Mouse (Mus musculus): ENCODE results near the gene Nrd1. TPM values are rescaled to one million over a fixed set of nuclear protein-coding genes. Genes with fewer than 3 reads are reported as not detected.

Gene Nrd1
- polyA plus RNA-seq, 1 experiment from 2014 or later: 53.5 TPM

- no peak for DNase-seq (ENCODE audit: low spot score)
- Histone ChIP-seq H3K36me3 (ENCODE audit: control insufficient read depth, insufficient read depth, low read length) (peaks cover 43% of the 10 kb centered on the region), H3K27me3 (ENCODE audit: control insufficient read depth, insufficient read depth, low read length) (no peaks in the 10 kb centered on the region), H3K4me2 (replicated peaks; ENCODE audit: low read depth) (no peak overlapping the region), H3K4me1 (replicated peaks; ENCODE audit: control insufficient read depth, insufficient read depth) (no peaks in the 10 kb centered on the region), H3K4me3 (ENCODE audit: low read depth, low read length) (no peak overlapping the region), H3K27ac (replicated peaks) (no peak overlapping the region), H3K9ac (ENCODE audit: low read length) (no peak overlapping the region), H3K9me3 (ENCODE audit: control insufficient read depth, low read length) (no peaks in the 10 kb centered on the region)
- no peak for ATAC-seq (ENCODE audit: low FRiP score, low TSS enrichment)
- TF ChIP-seq EP300 (optimal IDR thresholded peaks at IDR 0.05) (no peak), CTCF (IDR thresholded peaks at IDR 0.05; ENCODE audit: low read depth) (no peak)
- 75% methylated on average over 6 of the region's 6 CpGs for WGBS
These were observed 64.5 kb downstream of the Nrd1 start for GRCm38 (mm10) chr4:109064941-109065340.

GRCm38 (mm10) chr4:109065714-109066113, 65.3 kb downstream of the Nrd1 start:
- no peak for TF ChIP-seq EP300 (optimal IDR thresholded peaks at IDR 0.05)
- ATAC-seq (ENCODE audit: low FRiP score, low TSS enrichment): no peak
- Histone ChIP-seq H3K9ac (ENCODE audit: low read length) (no peak overlapping the region), H3K4me2 (replicated peaks; ENCODE audit: low read depth) (no peak overlapping the region), H3K36me3 (ENCODE audit: control insufficient read depth, insufficient read depth, low read length) (peaks cover 36% of the 10 kb centered on the region), H3K9me3 (ENCODE audit: control insufficient read depth, low read length) (no peaks in the 10 kb centered on the region), H3K27me3 (ENCODE audit: control insufficient read depth, insufficient read depth, low read length) (no peaks in the 10 kb centered on the region), H3K4me1 (replicated peaks; ENCODE audit: control insufficient read depth, insufficient read depth) (no peaks in the 10 kb centered on the region), H3K27ac (replicated peaks) (no peak overlapping the region), H3K4me3 (ENCODE audit: low read depth, low read length) (no peak overlapping the region)
- WGBS: 87% methylated on average over 5 of the region's 5 CpGs
- no peak for DNase-seq (ENCODE audit: low spot score)

GRCm38 (mm10) chr4:109072891-109073290, 72.4 kb downstream of the Nrd1 start:
- TF ChIP-seq CTCF (IDR thresholded peaks at IDR 0.05; ENCODE audit: low read depth) (no peak), EP300 (optimal IDR thresholded peaks at IDR 0.05) (no peak)
- Histone ChIP-seq H3K9ac (ENCODE audit: low read length) (no peak overlapping the region), H3K9me3 (ENCODE audit: control insufficient read depth, low read length) (no peaks in the 10 kb centered on the region), H3K36me3 (ENCODE audit: control insufficient read depth, insufficient read depth, low read length) (peaks cover 12% of the 10 kb centered on the region), H3K27me3 (ENCODE audit: control insufficient read depth, insufficient read depth, low read length) (no peaks in the 10 kb centered on the region), H3K27ac (replicated peaks) (no peak overlapping the region), H3K4me1 (replicated peaks; ENCODE audit: control insufficient read depth, insufficient read depth) (no peaks in the 10 kb centered on the region), H3K4me2 (replicated peaks; ENCODE audit: low read depth) (no peak overlapping the region), H3K4me3 (ENCODE audit: low read depth, low read length) (no peak overlapping the region)
- 84% methylated on average over 6 of the region's 6 CpGs for whole genome bisulfite sequencing
- ATAC-seq (ENCODE audit: low FRiP score, low TSS enrichment) (no peak), DNase-seq (ENCODE audit: low spot score) (no peak)

- Histone ChIP-seq H3K9ac (ENCODE audit: low read length) (no peak overlapping the region), H3K4me1 (replicated peaks; ENCODE audit: control insufficient read depth, insufficient read depth) (no peaks in the 10 kb centered on the region), H3K4me2 (replicated peaks; ENCODE audit: low read depth) (no peak overlapping the region), H3K4me3 (ENCODE audit: low read depth, low read length) (no peak overlapping the region), H3K9me3 (ENCODE audit: control insufficient read depth, low read length) (no peaks in the 10 kb centered on the region), H3K27ac (replicated peaks) (no peak overlapping the region), H3K27me3 (ENCODE audit: control insufficient read depth, insufficient read depth, low read length) (no peaks in the 10 kb centered on the region), H3K36me3 (ENCODE audit: control insufficient read depth, insufficient read depth, low read length) (peaks cover 8% of the 10 kb centered on the region)
- WGBS: 79% methylated on average over 3 of the region's 3 CpGs
- ATAC-seq (ENCODE audit: low FRiP score, low TSS enrichment): no peak
- DNase-seq (ENCODE audit: low spot score): no peak
- TF ChIP-seq EP300 (optimal IDR thresholded peaks at IDR 0.05): no peak
- TF ChIP-seq CTCF (IDR thresholded peaks at IDR 0.05; ENCODE audit: low read depth): no peak
These were observed 72.8 kb downstream of the Nrd1 start for GRCm38 (mm10) chr4:109073296-109073695.

GRCm38 (mm10) chr4:109078941-109079340, 78.5 kb downstream of the Nrd1 start:
- H3K36me3 ChIP-seq (ENCODE audit: control insufficient read depth, insufficient read depth, low read length): peaks cover 10% of the 10 kb centered on the region
- no peaks in the 10 kb centered on the region for H3K9me3 ChIP-seq (ENCODE audit: control insufficient read depth, low read length)
- DNase-seq (ENCODE audit: low spot score) (no peak), ATAC-seq (ENCODE audit: low FRiP score, low TSS enrichment) (peak; percentile 71)
- no peak overlapping the region; the same call in 1 of the 2 replicates for H3K27ac ChIP-seq (replicated peaks)
- WGBS: 67% methylated on average over 7 of the region's 7 CpGs
- H3K9ac ChIP-seq (ENCODE audit: low read length): no peak overlapping the region
- TF ChIP-seq CTCF (IDR thresholded peaks at IDR 0.05; ENCODE audit: low read depth) (no peak), EP300 (optimal IDR thresholded peaks at IDR 0.05) (no peak)
- H3K4me3 ChIP-seq (ENCODE audit: low read depth, low read length): no peak overlapping the region
- H3K4me1 ChIP-seq (replicated peaks; ENCODE audit: control insufficient read depth, insufficient read depth): peaks cover 4% of the 10 kb centered on the region; the same call in 1 of the 2 replicates
- H3K27me3 ChIP-seq (ENCODE audit: control insufficient read depth, insufficient read depth, low read length): no peaks in the 10 kb centered on the region
- no peak overlapping the region for H3K4me2 ChIP-seq (replicated peaks; ENCODE audit: low read depth)

GRCm38 (mm10) chr4:109079676-109080075, 79.2 kb downstream of the Nrd1 start:
- H3K27ac ChIP-seq (replicated peaks): peak overlapping the region; percentile 61
- H3K4me2 ChIP-seq (replicated peaks; ENCODE audit: low read depth): no peak overlapping the region
- H3K4me3 ChIP-seq (ENCODE audit: low read depth, low read length): no peak overlapping the region
- H3K4me1 ChIP-seq (replicated peaks; ENCODE audit: control insufficient read depth, insufficient read depth): peaks cover 4% of the 10 kb centered on the region; the same call in 1 of the 2 replicates
- 0 out of 2 replicates have a peak, but pooled peaks have one; percentile 12 for ATAC-seq (ENCODE audit: low FRiP score, low TSS enrichment)
- WGBS: 50% methylated on average over 3 of the region's 3 CpGs
- H3K9me3 ChIP-seq (ENCODE audit: control insufficient read depth, low read length): no peaks in the 10 kb centered on the region
- no peak for DNase-seq (ENCODE audit: low spot score)
- TF ChIP-seq CTCF (IDR thresholded peaks at IDR 0.05; ENCODE audit: low read depth) (no peak), EP300 (optimal IDR thresholded peaks at IDR 0.05) (no peak)
- H3K36me3 ChIP-seq (ENCODE audit: control insufficient read depth, insufficient read depth, low read length): peaks cover 10% of the 10 kb centered on the region
- H3K27me3 ChIP-seq (ENCODE audit: control insufficient read depth, insufficient read depth, low read length): no peaks in the 10 kb centered on the region
- H3K9ac ChIP-seq (ENCODE audit: low read length): no peak overlapping the region

Measured in stomach, postnatal 0 days (tissue).